ENCODE assay signal across 17 mouse cellular contexts in genomic region chr5:100619586-100620275, GRCm38 (mm10).
"Had no signal": no experiment of that assay in that cellular context is flagged by ENCODE, and none has a peak within 500 bp of the region (broad histone marks: within the 10 kb centered on the region; RNA-seq: fewer than 3 reads in every experiment).

No protein-coding gene starts in this region.

- H3K9me3 ChIP-seq: neural tube, embryonic 12.5 days; neural tube, embryonic 13.5 days; neural tube, embryonic 15.5 days; stomach, embryonic 15.5 days had no signal

- H3K4me3 ChIP-seq: neural tube, embryonic 12.5 days; neural tube, embryonic 13.5 days; neural tube, embryonic 15.5 days; stomach, embryonic 15.5 days had no signal

- H3K4me1 ChIP-seq: neural tube, embryonic 12.5 days; neural tube, embryonic 13.5 days; neural tube, embryonic 15.5 days; stomach, embryonic 15.5 days had no signal

- H3K36me3 ChIP-seq: neural tube, embryonic 12.5 days; neural tube, embryonic 13.5 days; neural tube, embryonic 15.5 days; stomach, embryonic 15.5 days had no signal

- DNase-seq: retina, postnatal 1 day; right cerebral cortex, adult 18-20 months; right cerebral cortex, postnatal 14 days; right cerebral cortex, postnatal 25 days; right cerebral cortex, postnatal 4 days; spleen, adult 18-20 months; thymus, adult 18-20 months; thymus, adult 2 months; thymus, postnatal 14 days; thymus, postnatal 25 days; thymus, postnatal 36 days; thymus, postnatal 4 days had no signal

- H3K27me3 ChIP-seq: neural tube, embryonic 12.5 days; neural tube, embryonic 13.5 days; neural tube, embryonic 15.5 days; stomach, embryonic 15.5 days had no signal

- H3K27ac ChIP-seq: neural tube, embryonic 12.5 days; neural tube, embryonic 13.5 days; neural tube, embryonic 15.5 days; stomach, embryonic 15.5 days; stomach, postnatal 0 days had no signal
